Mouse (Mus musculus) right cerebral cortex, adult 2 months (tissue): Measurements from ENCODE around the gene Ube2u.
A peak's percentile ranks its signal among the peaks of the same experiment; 100 is the strongest.

Experiments used
- DNase-seq, 2 experiments: peaks; one replicate each; pipeline ENCODE4 v3.0.0; 2021 to 2022; ENCODE audit warnings: low spot score in 2 of 2

Ube2u gene

GRCm38 (mm10) chr4:100547905-100548304, 69.3 kb downstream of the Ube2u start:
- no peak for DNase-seq

- DNase-seq, result no peak
Observed at GRCm38 (mm10) chr4:100553296-100553695, 74.6 kb downstream of the Ube2u start.

- peak; percentile 88 to 89 for DNase-seq
Observed at GRCm38 (mm10) chr4:100588236-100589206, 109.9 kb downstream of the Ube2u start.

GRCm38 (mm10) chr4:100595771-100596170, 117.1 kb downstream of the Ube2u start:
- no peak for DNase-seq

- peak; percentile 16 to 23 for DNase-seq
Observed at GRCm38 (mm10) chr4:100596630-100597029, 118.0 kb downstream of the Ube2u start.

GRCm38 (mm10) chr4:100597049-100597448, 118.4 kb downstream of the Ube2u start:
- peak; percentile 35 to 48 for DNase-seq
